Mouse (Mus musculus) midbrain, embryonic 14.5 days (tissue): ENCODE measurements at regions not wholly inside any gene's neighbourhood (a gene's known extent, or its start where the extent isn't known, plus 50 kb on each side); places are given as distances from the start of the nearest gene placed in this dataset.

Experiments
- ATAC-seq: fragments of 200-750 bp; cut with Nextera tagmentation; 2 replicates; pipeline ENCODE4 v1.8.0; 2017; ENCODE audit warnings: moderate number of reproducible peaks, moderate library complexity; ENCODE audit not compliant: low FRiP score, low TSS enrichment
- DNase-seq: peaks from one replicate; pipeline ENCODE4 v3.0.0-alpha.2; 2015
- H3K27ac ChIP-seq: fragments of 300-500 bp; sonication (generic); replicated peaks from 2 replicates; pipeline ENCODE4 v1.5.1; 2014; ENCODE audit warnings: mild to moderate bottlenecking, low read depth, low read length, moderate library complexity
- H3K27me3 ChIP-seq: fragments of 300-500 bp; sonication (generic); 2 replicates; pipeline ENCODE4 v1.6.1; 2014; ENCODE audit warnings: low read length, control low read depth, mixed read lengths; ENCODE audit not compliant: control insufficient read depth, insufficient read depth
- H3K36me3 ChIP-seq: fragments of 300-500 bp; sonication (generic); 2 replicates; pipeline ENCODE4 v1.6.1; 2014; ENCODE audit warnings: low read length, control low read depth; ENCODE audit not compliant: control insufficient read depth, insufficient read depth
- H3K4me1 ChIP-seq: fragments of 300-500 bp; sonication (generic); 2 replicates; pipeline ENCODE4 v1.6.1; 2014; ENCODE audit warnings: mild to moderate bottlenecking, antibody characterized with exemption, low read length, control low read depth; ENCODE audit not compliant: control insufficient read depth, insufficient read depth
- H3K4me2 ChIP-seq: fragments of 300-500 bp; sonication (generic); 2 replicates; pipeline ENCODE4 v1.6.1; 2014; ENCODE audit warnings: mild to moderate bottlenecking, low read length, moderate library complexity
- H3K4me3 ChIP-seq: fragments of 300-500 bp; sonication (generic); replicated peaks from 2 replicates; pipeline ENCODE4 v1.5.1; 2014; ENCODE audit warnings: low read depth, low read length
- H3K9ac ChIP-seq: fragments of 300-500 bp; sonication (generic); replicated peaks from 2 replicates; pipeline ENCODE4 v1.6.1; 2014; ENCODE audit warnings: mild to moderate bottlenecking, low read length, moderate library complexity
- H3K9me3 ChIP-seq: fragments of 300-500 bp; sonication (generic); 2 replicates; pipeline ENCODE4 v1.6.1; 2016; ENCODE audit warnings: low read length, control low read depth, mixed read lengths; ENCODE audit not compliant: control insufficient read depth
- WGBS: fragments of 180-500 bp; shearing (Covaris S2); extraction: QIAGEN DNeasy Blood & Tissue Kit; methylation state at CpG from one replicate; pipeline ENCODE4 v1.1.7; 2014; 5-methylcytosine and 5-hydroxymethylcytosine counted together

DNA sequence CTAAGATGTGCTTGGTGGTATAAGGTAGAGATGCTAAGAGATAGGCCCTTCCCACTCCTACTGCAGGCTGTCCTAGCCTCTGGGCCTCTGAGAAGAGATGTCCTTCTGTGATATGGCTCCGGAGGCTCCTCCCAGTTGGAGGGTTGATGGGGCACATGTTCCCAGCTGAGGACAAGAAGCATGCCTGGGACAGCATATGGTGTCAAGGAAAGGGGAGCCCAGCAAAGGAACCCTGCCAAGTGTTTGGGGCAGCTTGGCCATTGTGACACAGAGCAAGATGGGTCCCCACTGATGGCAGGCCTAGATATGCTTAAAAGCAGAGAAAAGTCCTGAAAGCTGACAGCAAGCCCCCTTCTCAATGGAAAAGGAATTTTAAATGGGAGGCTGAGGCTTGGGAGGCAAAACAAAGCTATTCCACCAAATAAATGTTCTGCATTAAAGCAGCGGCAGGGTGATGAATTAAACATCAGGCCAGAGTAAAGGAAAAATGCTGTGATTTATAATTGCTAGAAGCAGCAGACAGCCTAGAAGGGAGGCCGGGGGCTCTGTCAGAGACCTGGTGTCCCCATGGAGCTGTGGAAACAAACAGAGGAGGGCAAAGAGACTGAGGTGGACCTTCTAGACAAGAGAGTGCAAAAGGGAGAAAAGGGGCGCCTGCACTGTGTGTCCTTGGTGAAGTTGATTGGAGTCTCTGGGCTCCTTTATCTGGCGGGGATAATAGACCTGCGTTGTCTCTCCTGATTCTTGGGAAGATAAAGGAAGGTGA, 246.0 kb downstream of the Lrfn2 start:
- no peak overlapping the region for H3K27ac ChIP-seq
- peak; percentile 48 for DNase-seq
- no peak overlapping the region for H3K9ac ChIP-seq
- 50% methylated on average over 6 of the region's 6 CpGs for WGBS
- ATAC-seq = no peak
- H3K27me3 ChIP-seq = no peaks in the 10 kb centered on the region; the same call in 1 of the 2 replicates
- H3K36me3 ChIP-seq = no peaks in the 10 kb centered on the region
- H3K4me3 ChIP-seq = no peak overlapping the region
- H3K4me1 ChIP-seq = peaks cover 13% of the 10 kb centered on the region; the same call in 1 of the 2 replicates
- H3K9me3 ChIP-seq = no peaks in the 10 kb centered on the region
- H3K4me2 ChIP-seq = no peak overlapping the region

DNA sequence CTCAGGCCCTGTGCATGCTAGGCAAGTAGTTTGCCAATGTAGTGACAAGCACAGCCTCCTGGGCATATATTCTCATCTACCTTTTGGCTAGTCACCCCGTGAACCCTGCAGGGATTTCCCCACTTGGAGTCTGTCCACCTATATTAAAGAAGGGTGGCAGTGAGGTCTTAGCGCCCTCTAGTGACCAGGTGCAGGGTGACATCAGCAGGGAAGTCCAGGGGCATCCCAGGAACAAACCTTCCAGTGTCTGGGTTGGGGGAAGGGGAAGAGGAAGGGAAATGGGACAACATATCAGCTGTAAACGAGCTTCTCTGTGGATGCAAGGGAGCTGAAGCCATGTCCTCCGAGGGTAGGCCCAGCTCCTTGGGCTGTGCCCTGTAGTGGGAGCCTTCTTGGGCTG, 245.7 kb upstream of the Mocs1 start:
- no peaks in the 10 kb centered on the region for H3K36me3 ChIP-seq
- H3K4me1 ChIP-seq = peaks cover 13% of the 10 kb centered on the region; the same call in 1 of the 2 replicates
- H3K27ac ChIP-seq = no peak overlapping the region
- no peak overlapping the region for H3K9ac ChIP-seq
- no peaks in the 10 kb centered on the region for H3K9me3 ChIP-seq
- WGBS = 10% methylated on average over 4 of the region's 4 CpGs
- DNase-seq (peak; percentile 58), ATAC-seq (no peak)
- no peak overlapping the region for H3K4me3 ChIP-seq
- no peaks in the 10 kb centered on the region; the same call in 1 of the 2 replicates for H3K27me3 ChIP-seq
- no peak overlapping the region for H3K4me2 ChIP-seq

GRCm38 (mm10) chr17:49183917-49184316, 244.2 kb upstream of the Mocs1 start:
- Histone ChIP-seq H3K9ac (no peak overlapping the region), H3K27ac (no peak overlapping the region), H3K4me1 (peaks cover 11% of the 10 kb centered on the region; the same call in 1 of the 2 replicates), H3K4me3 (no peak overlapping the region), H3K9me3 (no peaks in the 10 kb centered on the region), H3K27me3 (no peaks in the 10 kb centered on the region; the same call in 1 of the 2 replicates), H3K4me2 (no peak overlapping the region), H3K36me3 (no peaks in the 10 kb centered on the region)
- ATAC-seq (no peak), DNase-seq (no peak)
- 72% methylated on average over 3 of the region's 3 CpGs for WGBS

DNA sequence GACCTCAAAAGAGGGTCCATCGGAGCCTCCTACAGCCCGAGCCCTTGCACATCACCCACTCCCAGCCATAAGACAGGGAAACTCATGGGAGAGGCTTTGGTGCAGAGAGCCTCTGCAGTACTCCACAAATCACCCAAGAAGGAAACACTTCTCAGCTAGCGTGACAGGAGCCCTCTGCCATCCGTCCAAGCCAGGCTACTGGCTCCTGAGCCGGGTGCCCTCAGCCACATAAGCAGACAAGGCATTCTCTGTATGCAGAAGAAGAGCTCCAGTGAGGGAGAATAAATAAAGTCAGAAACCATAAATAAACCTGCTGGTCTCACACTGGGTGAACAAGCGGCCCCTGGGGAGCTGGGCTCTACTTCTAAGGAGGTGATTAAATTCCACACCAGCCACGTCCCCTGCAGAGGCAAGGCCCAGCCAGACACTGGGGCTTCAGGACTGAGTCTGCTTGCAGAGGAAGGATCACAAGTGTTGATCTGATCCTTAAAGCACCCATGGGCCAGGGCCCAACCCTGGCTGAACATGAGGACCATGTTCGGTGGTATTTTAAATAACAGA, 243.0 kb upstream of the Mocs1 start:
- no peak overlapping the region for H3K4me3 ChIP-seq
- no peaks in the 10 kb centered on the region for H3K27me3 ChIP-seq
- no peak overlapping the region for H3K4me2 ChIP-seq
- peaks cover 1% of the 10 kb centered on the region; the same call in 1 of the 2 replicates for H3K4me1 ChIP-seq
- H3K9ac ChIP-seq = no peak overlapping the region
- no peaks in the 10 kb centered on the region for H3K36me3 ChIP-seq
- ATAC-seq (no peak), DNase-seq (no peak)
- no peak overlapping the region for H3K27ac ChIP-seq
- H3K9me3 ChIP-seq = no peaks in the 10 kb centered on the region
- WGBS = 44% methylated on average over 8 of the region's 8 CpGs

- no peak overlapping the region for H3K9ac ChIP-seq
- no peaks in the 10 kb centered on the region for H3K27me3 ChIP-seq
- H3K4me2 ChIP-seq = no peak overlapping the region
- 64% methylated on average over 3 of the region's 3 CpGs for WGBS
- DNase-seq (peak; percentile 69), ATAC-seq (no peak)
- no peaks in the 10 kb centered on the region for H3K36me3 ChIP-seq
- no peak overlapping the region for H3K27ac ChIP-seq
- H3K4me3 ChIP-seq = no peak overlapping the region
- H3K4me1 ChIP-seq = no peaks in the 10 kb centered on the region
- no peaks in the 10 kb centered on the region for H3K9me3 ChIP-seq
These were observed 238.4 kb upstream of the Mocs1 start for GRCm38 (mm10) chr17:49189765-49190164.

GRCm38 (mm10) chr17:49190337-49190736, 237.8 kb upstream of the Mocs1 start:
- Histone ChIP-seq H3K27ac (no peak overlapping the region), H3K9ac (no peak overlapping the region), H3K4me3 (no peak overlapping the region), H3K9me3 (no peaks in the 10 kb centered on the region), H3K4me2 (no peak overlapping the region), H3K4me1 (no peaks in the 10 kb centered on the region), H3K27me3 (no peaks in the 10 kb centered on the region), H3K36me3 (no peaks in the 10 kb centered on the region)
- WGBS = 87% methylated on average over 4 of the region's 4 CpGs
- no peak for DNase-seq
- no peak for ATAC-seq

DNA sequence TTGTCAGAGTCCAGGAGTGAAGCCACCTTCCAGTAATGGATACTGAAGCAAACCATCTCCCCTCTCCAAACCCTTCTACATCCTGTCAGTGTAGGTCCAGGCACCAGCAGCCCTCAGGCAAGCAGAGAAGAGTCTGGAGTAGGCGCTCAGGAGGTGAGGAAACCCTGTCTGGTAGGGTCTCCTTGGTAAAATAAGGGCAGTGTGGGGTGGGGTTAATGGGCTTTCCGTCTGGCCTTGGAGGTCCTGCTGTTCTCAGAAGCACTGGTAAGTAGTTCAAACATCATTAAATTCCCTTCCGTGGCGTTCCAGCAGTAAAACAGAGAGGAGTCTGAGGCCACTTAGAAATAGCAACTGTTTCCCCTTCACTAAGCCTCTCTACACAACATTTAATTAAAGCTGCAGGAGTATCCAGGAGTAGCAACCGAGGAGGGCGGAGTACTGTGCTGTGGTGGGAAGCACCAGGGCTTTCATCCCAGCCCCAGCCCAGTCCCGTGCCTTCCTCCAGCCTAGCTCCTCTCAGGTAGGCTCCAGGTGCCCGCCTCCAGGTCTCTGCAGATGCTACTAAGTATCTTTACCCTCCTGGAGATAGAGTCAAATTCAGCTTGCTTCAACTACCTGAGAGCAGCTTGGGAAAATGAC, 232.0 kb upstream of the Mocs1 start:
- Histone ChIP-seq H3K27ac (no peak overlapping the region), H3K27me3 (no peaks in the 10 kb centered on the region), H3K4me1 (no peaks in the 10 kb centered on the region), H3K36me3 (no peaks in the 10 kb centered on the region), H3K9me3 (peaks cover 3% of the 10 kb centered on the region; the same call in 1 of the 2 replicates), H3K9ac (no peak overlapping the region), H3K4me3 (no peak overlapping the region), H3K4me2 (no peak overlapping the region)
- DNase-seq = no peak
- 69% methylated on average over 8 of the region's 8 CpGs for WGBS
- no peak for ATAC-seq

DNA sequence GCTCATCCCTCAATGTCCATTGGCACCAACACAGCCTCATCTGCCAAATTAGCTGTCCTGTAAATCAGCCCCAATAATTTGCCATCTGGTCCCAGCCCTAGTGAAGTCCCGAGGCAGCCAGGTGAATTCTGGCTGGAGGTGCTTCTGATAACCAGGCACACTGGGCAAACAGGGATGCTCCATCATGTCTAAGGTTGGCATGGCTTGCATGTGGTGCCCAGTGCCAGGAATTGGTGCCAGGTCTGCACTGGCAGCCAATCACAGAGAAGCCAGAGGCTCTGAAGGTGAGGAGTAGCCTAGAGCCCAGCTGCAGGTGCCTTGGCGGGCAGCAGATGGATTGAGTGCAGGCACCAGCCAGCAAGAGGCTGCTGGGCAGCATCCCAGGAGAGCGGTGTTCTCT, 226.7 kb upstream of the Mocs1 start:
- H3K4me3 ChIP-seq = no peak overlapping the region
- no peak overlapping the region for H3K4me2 ChIP-seq
- no peak overlapping the region for H3K27ac ChIP-seq
- H3K27me3 ChIP-seq = no peaks in the 10 kb centered on the region
- DNase-seq (no peak), ATAC-seq (no peak)
- no peak overlapping the region for H3K9ac ChIP-seq
- no peaks in the 10 kb centered on the region for H3K36me3 ChIP-seq
- peaks cover 3% of the 10 kb centered on the region; the same call in 1 of the 2 replicates for H3K9me3 ChIP-seq
- 89% methylated on average over 3 of the region's 3 CpGs for WGBS
- H3K4me1 ChIP-seq = no peaks in the 10 kb centered on the region
